Mouse (Mus musculus) c-Kit-positive CD71-negative TER-119-negative erythroid progenitor cells, embryonic 14.5 days (primary cell): ENCODE results near the gene Agap3.
A peak's percentile ranks its signal among the peaks of the same experiment; 100 is the strongest.

Experiments used
- DNase-seq: peaks from one replicate; pipeline ENCODE4 v3.0.0-alpha.2; 2013; ENCODE audit warnings: low read depth

The Agap3 gene

GRCm38 (mm10) chr5:24428596-24428995 is 23.4 kb upstream of the Agap3 start:
- no peak for DNase-seq

DNA sequence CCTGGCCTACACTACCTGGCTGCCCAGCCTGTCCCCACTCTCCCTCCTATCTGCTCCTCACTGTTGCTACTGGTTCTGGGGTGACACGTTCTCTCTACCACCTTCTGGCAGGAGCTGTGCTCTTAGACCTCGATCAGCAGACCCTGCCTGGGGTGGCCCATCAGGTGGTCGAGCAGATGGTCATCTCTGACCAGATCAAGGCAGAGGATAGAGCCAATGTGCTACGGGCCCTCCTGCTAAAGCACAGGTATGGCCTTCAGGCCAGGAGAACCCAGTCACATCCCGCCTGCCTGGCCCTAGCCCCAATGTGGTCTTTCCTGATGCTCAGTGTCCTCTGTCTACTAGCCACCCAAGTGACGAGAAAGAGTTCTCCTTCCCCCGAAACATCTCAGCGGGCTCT is 18.0 kb upstream of the Agap3 start:
- no peak for DNase-seq

DNA sequence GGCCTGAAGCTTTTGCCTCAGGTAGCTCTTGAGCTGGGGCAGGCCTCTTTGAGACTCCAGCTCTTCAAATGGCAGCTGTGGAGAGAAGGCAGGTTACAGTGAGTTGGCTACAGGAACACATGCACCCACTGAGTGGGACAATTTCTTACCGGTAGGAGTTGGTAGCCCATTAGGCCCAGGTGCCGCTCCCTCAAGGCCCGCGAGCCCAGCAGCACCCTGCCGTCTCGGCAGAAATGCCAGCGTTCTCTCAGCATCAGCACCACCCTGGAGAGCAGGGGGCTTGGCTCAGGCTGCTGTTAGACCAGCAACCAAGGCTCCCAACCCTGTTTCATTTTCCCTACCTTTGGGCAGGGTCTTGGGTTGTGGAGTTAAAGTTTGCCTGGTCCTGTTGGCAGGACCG is 10.8 kb upstream of the Agap3 start:
- DNase-seq = no peak

DNA sequence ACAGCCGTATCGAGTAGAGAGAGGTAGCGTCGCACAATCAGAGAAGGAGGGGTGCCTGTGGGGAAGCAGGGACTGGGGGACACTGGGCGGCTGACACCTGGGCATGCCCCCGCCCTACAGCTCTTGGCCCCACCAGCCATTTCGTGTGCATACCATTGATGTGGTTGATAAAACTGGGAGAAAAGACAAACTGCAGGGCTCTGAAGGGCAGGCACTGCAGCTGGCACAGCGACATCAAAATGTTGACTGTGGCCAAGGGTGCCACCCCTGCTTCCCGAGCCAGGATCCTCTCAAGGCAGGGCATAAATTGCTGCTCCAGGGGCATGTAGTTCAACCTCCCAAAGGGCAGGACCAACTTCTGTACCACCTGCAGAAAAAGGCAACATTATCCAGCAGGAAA is 9.9 kb upstream of the Agap3 start:
- no peak for DNase-seq

- no peak for DNase-seq
Observed at GRCm38 (mm10) chr5:24443204-24443603, 8.8 kb upstream of the Agap3 start.

DNA sequence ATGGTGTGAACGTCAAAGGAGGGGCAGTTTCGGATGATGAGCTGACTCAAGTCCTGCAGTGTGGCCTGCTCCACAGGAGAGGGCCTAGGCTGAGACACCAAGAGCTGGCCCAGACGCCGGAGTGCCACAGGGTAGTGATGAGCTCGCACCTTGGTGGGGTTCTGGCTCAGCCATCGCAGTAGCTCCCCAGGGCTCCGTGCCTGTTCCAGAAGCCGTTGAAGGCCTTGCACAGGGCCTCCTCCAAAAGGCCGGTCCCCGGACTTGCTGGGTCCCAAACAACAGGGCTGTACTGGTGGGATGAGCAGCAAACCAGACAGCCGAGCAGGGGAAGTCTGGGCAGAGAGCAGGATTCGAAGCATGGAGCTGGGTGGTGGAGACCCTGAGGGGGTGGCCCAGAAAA is 8.1 kb upstream of the Agap3 start:
- DNase-seq = no peak

DNA sequence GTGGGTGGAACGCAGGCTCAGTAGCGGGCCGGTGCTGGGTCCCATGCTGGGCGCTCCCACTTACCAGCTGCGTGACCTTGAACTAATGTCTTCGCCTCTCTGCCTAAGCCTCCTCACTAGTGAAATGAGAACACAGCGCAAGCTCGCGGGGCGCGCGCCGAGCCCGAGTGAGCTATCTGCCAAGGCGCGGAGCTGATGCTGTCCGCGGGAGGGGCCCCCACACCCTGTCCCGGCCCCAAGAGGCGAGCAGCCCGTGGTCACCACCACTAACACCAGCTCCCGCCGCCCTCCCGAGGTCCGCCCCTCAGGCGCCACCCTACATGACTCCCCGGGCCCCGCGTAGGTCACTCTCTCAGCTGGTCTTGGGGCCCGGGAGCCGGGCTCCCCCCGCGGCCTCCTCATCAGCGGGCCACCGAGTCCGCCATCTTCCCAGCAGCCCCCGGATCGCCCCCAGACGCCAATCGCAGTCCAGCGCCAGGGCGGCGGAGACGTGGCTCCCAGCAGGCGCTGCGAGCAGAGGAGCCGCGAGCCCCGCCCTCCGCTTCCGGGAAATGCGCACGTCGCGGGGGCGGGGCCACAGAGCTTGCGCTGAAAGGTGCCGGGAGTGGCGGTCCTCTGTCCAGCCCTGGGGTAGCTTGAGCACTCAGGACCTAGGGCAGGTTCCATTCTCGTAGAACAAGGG is 7.1 kb upstream of the Agap3 start, which contains the start of gene Fastk:
TSS of gene Fastk (minus strand) at position 542 of the 682 bp plus-strand sequence.
- peak; percentile 90 for DNase-seq

GRCm38 (mm10) chr5:24445428-24446080 is 6.4 kb upstream of the Agap3 start:
- no peak for DNase-seq

DNA sequence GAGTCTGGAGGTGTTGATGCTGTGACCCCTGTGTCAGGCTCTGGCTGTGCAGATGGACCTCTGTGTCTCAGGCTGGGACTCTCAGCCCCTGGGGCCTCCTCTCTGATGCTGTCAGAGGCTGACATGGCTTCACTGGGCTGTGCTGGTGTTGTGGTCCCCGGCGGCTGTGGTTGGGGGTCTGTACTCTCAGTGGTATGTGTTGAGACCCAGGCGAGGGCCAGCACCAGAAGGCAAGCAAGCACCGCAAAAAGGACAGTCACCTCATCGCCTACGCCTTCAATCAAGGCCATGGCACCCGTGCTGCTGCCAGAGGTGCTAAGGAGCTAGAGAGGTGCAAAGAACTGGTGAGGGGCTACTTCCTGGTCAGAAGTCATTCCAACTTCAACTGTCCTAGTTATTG is 5.3 kb upstream of the Agap3 start:
- DNase-seq = no peak

DNA sequence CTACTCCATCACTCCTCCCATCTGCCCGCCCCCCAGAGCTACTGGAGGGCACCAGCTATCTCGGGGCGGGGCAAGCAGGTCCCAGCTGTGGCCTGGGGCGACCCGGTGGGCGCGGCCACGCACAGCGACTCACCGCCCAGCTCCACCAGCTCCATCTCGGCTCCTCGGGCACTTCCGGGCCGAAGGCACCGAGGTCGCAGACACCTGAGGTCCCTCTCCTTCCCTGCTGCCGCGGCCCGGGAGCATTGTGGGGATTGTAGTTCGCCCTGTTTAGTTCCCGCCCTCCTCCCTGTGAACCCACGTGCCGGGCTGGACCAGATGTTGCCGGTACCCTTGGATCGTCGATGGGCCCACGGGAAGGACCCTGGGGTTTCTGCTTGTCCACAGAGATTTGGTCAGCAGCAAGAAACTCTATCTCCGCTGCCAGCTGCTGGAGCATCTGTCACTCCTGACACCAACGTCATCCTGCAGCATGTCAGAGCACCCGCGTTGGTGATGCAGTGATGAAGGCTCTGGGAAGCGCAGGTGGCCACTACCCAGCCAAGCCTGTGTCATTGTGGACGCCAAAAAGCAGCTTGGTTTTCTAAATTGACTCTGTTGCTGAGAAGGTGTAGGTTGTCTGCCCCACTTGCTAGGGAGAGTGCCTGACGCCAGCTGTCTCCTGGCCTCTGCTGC is 4.2 kb upstream of the Agap3 start, which contains the start of gene Tmub1:
TSS of gene Tmub1 (minus strand) at position 231 of the 675 bp plus-strand sequence.
- DNase-seq = peak; percentile 61

- peak; percentile 70 for DNase-seq
Observed at GRCm38 (mm10) chr5:24451264-24452029, 530 bp upstream of the Agap3 start.

DNA sequence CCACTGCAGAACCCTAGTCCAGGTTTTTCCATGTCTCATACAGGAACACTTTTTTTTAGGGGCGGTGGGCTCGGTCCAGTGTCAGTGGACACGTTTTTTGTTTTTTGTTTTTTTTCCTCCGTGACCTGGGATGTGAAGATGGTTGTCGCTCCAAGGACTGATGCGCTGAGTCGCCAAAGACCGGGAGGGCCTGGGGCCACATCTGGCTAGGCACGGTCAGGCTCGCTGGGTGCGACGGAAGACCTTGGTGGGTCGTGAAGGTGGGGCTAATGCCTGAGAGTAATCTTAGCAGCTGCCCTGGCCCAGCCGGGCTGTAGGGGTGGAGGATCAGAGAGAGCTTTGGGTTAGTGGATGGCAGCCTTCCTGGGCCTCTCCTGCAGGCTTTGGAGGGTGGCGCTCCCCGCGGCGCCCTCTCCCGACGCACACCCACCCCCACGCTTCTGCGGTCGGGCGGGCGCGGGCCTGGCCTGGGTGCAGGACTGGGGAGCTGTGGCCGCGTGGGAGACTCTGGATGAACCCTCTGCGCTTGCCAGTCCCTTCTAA is 785 bp downstream of the Agap3 start:
- DNase-seq = no peak

- DNase-seq = no peak
Observed at GRCm38 (mm10) chr5:24453283-24453984, 1.5 kb downstream of the Agap3 start.

DNA sequence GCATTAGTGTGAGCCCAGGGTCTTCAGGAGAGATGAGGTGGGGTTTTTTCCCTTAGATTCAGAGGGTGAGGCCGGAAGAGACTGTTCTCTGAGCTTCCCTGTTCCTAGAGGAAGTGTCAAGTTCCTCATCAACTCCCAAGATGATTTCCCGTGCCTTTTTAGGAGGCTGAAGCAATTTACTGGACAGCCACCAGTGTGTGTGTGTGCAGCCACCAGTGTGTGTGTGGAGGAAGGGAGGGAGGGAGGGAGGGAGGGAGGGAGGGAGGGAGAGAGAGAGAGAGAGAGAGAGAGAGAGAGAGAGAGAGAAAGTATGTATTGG is 2.0 kb downstream of the Agap3 start:
- no peak for DNase-seq

- DNase-seq = no peak
Observed at GRCm38 (mm10) chr5:24455076-24455475, 3.1 kb downstream of the Agap3 start.

DNA sequence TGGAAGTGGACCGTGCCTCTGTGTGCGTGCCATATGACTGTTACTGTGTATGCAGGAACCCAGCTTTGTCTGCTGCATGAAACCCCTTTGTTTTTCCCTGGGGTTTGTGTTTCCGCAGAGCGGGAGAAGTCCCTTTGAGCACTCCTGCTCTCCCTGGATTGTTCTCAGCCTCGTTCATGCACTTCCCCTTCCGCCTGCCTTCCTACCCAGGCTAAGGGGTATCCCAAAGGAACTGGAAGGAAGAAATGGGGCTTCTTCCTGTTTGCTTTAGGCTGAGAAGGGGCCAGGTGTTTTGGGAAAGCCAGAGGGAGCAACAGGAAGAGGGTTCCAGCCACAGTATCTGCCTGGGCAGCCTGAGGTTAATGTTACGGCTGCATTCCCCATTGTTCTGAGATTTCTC is 3.6 kb downstream of the Agap3 start:
- DNase-seq = no peak

DNA sequence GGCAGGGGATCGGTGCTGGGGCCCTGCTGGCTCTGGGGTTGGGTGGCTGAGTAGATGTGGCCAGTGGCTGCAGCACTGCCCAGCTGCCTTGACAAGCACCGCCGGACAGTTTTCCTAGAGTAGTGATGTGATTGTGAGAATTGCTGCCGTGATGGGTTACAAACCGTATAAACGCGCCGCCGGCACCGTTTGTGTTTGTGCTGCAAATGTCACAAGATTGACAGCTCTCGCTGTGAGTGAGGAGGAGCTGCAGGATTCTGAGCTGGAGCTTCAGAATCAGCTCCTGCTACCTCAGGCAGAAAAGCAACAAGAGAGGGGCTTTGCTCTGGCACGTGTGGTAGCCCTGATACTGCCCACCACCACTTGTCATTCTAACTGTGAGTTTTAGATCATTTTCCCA is 14.8 kb downstream of the Agap3 start:
- no peak for DNase-seq

DNA sequence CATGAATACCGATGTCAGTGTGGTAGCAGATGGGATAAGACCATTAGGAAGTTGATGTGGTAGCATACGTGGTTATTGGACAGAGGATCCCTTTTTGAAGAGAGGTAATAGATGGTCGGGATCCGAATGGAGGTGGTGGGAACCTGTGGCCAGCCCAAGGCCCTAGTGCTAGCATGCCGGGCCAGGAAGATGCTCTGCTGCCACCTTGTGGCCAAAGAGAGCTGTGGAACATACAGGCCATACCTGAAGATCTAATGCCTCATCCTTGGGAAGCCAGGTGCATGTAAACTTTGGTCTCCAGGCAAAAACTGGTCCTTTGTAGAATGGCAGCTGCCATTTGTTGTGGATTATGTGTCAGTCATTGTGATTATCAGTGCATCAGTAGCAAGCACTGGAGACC is 18.6 kb downstream of the Agap3 start:
- peak; percentile 70 for DNase-seq

DNA sequence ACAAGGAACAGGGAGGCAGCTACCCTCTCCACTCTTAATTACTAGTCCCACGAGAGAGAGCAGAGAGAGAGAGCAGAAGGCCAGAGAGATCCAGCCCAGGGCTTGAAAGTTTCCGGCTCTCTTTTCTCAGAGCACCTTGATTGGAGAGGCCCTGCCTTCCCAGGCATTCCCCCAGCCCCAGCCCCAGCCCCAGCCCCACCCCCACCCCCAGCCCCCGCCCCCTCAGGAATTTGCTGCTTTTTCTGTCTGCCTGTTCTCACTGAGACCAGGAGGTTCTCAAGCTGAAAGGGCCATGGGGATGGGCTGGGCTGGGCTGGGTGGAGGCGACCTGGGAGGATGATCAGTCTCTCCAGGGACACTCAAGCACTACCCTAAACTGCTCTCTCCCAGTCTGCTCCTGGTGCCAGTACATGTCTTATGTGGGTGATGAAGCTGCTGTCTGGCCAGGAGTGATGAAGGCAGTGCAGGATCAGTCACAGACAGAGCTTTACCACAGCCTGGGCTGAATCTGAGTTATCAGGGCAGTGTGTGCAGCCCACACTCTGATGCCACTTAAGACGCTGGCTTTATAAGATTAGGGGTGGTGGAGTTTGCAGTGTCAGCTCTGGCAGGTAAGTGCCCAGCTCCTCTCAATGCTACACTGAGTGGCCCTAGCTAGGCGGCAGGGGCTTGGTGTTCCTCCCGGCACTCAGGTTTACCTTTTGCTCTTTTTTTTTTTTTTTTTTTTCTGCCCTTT is 21.1 kb downstream of the Agap3 start:
- DNase-seq = no peak

GRCm38 (mm10) chr5:24474025-24474722 is 22.2 kb downstream of the Agap3 start:
- no peak for DNase-seq
